9 mouse cellular contexts compared by ENCODE assay signal in genomic region chr3:110141351-110142302, GRCm38 (mm10). TPM values are rescaled to one million over a fixed set of nuclear protein-coding genes. Genes with fewer than 3 reads are reported as not detected.
DNase-seq lines count a peak whose midpoint lies in the region; ATAC-seq and TF ChIP-seq lines count a peak whose summit lies in the region.
"Had no signal": no experiment of that assay in that cellular context is flagged by ENCODE, and none has a peak within 500 bp of the region (broad histone marks: within the 10 kb centered on the region; RNA-seq: fewer than 3 reads in every experiment).

No protein-coding gene starts in this region.

- peak; percentile 57 for ATAC-seq in forebrain, embryonic 12.5 days (ENCODE audit: low FRiP score)
- ATAC-seq in hindbrain, embryonic 16.5 days, result peak; percentile 71
- ATAC-seq in stomach, embryonic 16.5 days (ENCODE audit: insufficient read depth, low FRiP score), result no peak

- H3K9ac ChIP-seq in forebrain, embryonic 12.5 days, result peak overlapping the region; percentile 70
- peak overlapping the region; percentile 68 for H3K9ac ChIP-seq in hindbrain, embryonic 16.5 days (ENCODE audit: low read depth, low read length)
- peak overlapping the region; percentile 69 for H3K9ac ChIP-seq in stomach, embryonic 16.5 days (ENCODE audit: low read length)

- peaks cover 19% of the 10 kb centered on the region for H3K27me3 ChIP-seq in forebrain, embryonic 12.5 days
- no peaks in the 10 kb centered on the region for H3K27me3 ChIP-seq in hindbrain, embryonic 16.5 days (replicated peaks; ENCODE audit: control insufficient read depth, insufficient read depth, low read length)
- H3K27me3 ChIP-seq in midbrain, embryonic 10.5 days (ENCODE audit: low read depth, poor library complexity, severe bottlenecking), result peaks cover 31% of the 10 kb centered on the region
- no peaks in the 10 kb centered on the region; the same call in 1 of the 2 replicates for H3K27me3 ChIP-seq in stomach, embryonic 16.5 days (ENCODE audit: control insufficient read depth, insufficient read depth, low read length)
- H3K27me3 ChIP-seq: CH12.LX had no signal

- intact Hi-C loops in gastrocnemius, adult 2 months (cut with DNase I), result no loop called here
- intact Hi-C loops in left cerebral cortex, postnatal 14 days (cut with DNase I), result loop anchor here (2.0 to 10.0 kb wide), 3 partner anchors 109 to 614 kb away; partner anchors contain the start of gene Prmt6

- peak; percentile 17 for DNase-seq in gastrocnemius, adult 2 months
- no peak for DNase-seq in gastrocnemius, adult 8-10 months (ENCODE audit: low spot score in 2 of 2)
- DNase-seq in c-Kit-positive CD71-positive TER-119-negative erythroid progenitor cells, embryonic 14.5 days (ENCODE audit: low read depth), result peak; percentile 13
- peak; percentile 56 to 77 for DNase-seq in left cerebral cortex, postnatal 14 days (ENCODE audit: low spot score in 2 of 2)
- DNase-seq in midbrain, embryonic 10.5 days (ENCODE audit: low spot score), result peak; percentile 41

- TF ChIP-seq CTCF in gastrocnemius, adult 2 months (IDR thresholded peaks at IDR 0.05), result peak; percentile 71

- H3K9me3 ChIP-seq in forebrain, embryonic 12.5 days, result no peaks in the 10 kb centered on the region
- H3K9me3 ChIP-seq in hindbrain, embryonic 16.5 days (ENCODE audit: control insufficient read depth, low read length), result no peaks in the 10 kb centered on the region
- no peaks in the 10 kb centered on the region for H3K9me3 ChIP-seq in midbrain, embryonic 10.5 days (replicated peaks)
- no peaks in the 10 kb centered on the region for H3K9me3 ChIP-seq in stomach, embryonic 16.5 days (replicated peaks; ENCODE audit: control insufficient read depth, low read length)

- H3K4me3 ChIP-seq in gastrocnemius, adult 2 months, result peak overlapping the region; percentile 78
- peak overlapping the region; percentile 70 for H3K4me3 ChIP-seq in forebrain, embryonic 12.5 days (replicated peaks)
- H3K4me3 ChIP-seq in hindbrain, embryonic 16.5 days (ENCODE audit: low read length), result peak overlapping the region; percentile 52
- H3K4me3 ChIP-seq in midbrain, embryonic 10.5 days, result peak overlapping the region; percentile 81
- H3K4me3 ChIP-seq in stomach, embryonic 16.5 days (replicated peaks; ENCODE audit: low read length), result peak overlapping the region; percentile 66

- no peaks in the 10 kb centered on the region for H3K36me3 ChIP-seq in forebrain, embryonic 12.5 days (replicated peaks)
- H3K36me3 ChIP-seq in hindbrain, embryonic 16.5 days (ENCODE audit: control insufficient read depth, insufficient read depth, low read length), result no peaks in the 10 kb centered on the region
- H3K36me3 ChIP-seq in midbrain, embryonic 10.5 days, result no peaks in the 10 kb centered on the region
- no peaks in the 10 kb centered on the region for H3K36me3 ChIP-seq in stomach, embryonic 16.5 days (ENCODE audit: control insufficient read depth, insufficient read depth, low read length)

- whole genome bisulfite sequencing in forebrain, embryonic 12.5 days, result 4% methylated on average over 13 of the region's 13 CpGs
- 3% methylated on average over 13 of the region's 13 CpGs for WGBS in hindbrain, embryonic 16.5 days
- 3% methylated on average over 13 of the region's 13 CpGs for WGBS in midbrain, embryonic 10.5 days
- WGBS in stomach, embryonic 16.5 days, result 4% methylated on average over 13 of the region's 13 CpGs

- H3K4me2 ChIP-seq in forebrain, embryonic 12.5 days, result peak overlapping the region; percentile 100
- peak overlapping the region; percentile 79 for H3K4me2 ChIP-seq in hindbrain, embryonic 16.5 days (ENCODE audit: low read length)
- peak overlapping the region; percentile 100 for H3K4me2 ChIP-seq in stomach, embryonic 16.5 days (ENCODE audit: low read depth, low read length)

- peak overlapping the region; percentile 10; the same call in 1 of the 2 replicates for H3K27ac ChIP-seq in gastrocnemius, adult 2 months
- no peak overlapping the region for H3K27ac ChIP-seq in forebrain, embryonic 12.5 days
- peak overlapping the region; percentile 77 for H3K27ac ChIP-seq in hindbrain, embryonic 16.5 days (ENCODE audit: low read depth, low read length)
- H3K27ac ChIP-seq in midbrain, embryonic 10.5 days (replicated peaks), result no peak overlapping the region
- H3K27ac ChIP-seq in stomach, embryonic 16.5 days (ENCODE audit: low read length), result no peak overlapping the region

- H3K4me1 ChIP-seq in forebrain, embryonic 12.5 days, result peaks cover 7% of the 10 kb centered on the region
- H3K4me1 ChIP-seq in hindbrain, embryonic 16.5 days (ENCODE audit: control insufficient read depth, insufficient read depth, low read depth, low read length), result no peaks in the 10 kb centered on the region
- H3K4me1 ChIP-seq in midbrain, embryonic 10.5 days, result peaks cover 20% of the 10 kb centered on the region
- H3K4me1 ChIP-seq in stomach, embryonic 16.5 days (ENCODE audit: control insufficient read depth, insufficient read depth, low read length), result no peaks in the 10 kb centered on the region

RNA-seq across cellular contexts. Expression of gene Ntng1, which starts 2.2 kb away (rescaled TPM):
- total RNA-seq in gastrocnemius, adult 2 months (2021), result under 1 TPM; 0.47 to 0.66 TPM
- total RNA-seq in gastrocnemius, adult 8-10 months (2022), result 1 to 10 TPM in 1 of 4 experiments, under 1 TPM in 3; 0.19 to 1.6 (median 0.46) TPM
- 5.0 and 5.2 TPM in 2 replicates for polyA plus RNA-seq in forebrain, embryonic 12.5 days (2016; fragmentation: Nextera tagmentation; extraction: Ambion mirVana)
- 20.5 and 21.8 TPM in 2 replicates for polyA plus RNA-seq in hindbrain, embryonic 16.5 days (2015; fragmentation: Nextera tagmentation; extraction: Ambion mirVana)
- total RNA-seq in left cerebral cortex, postnatal 14 days (2021), result 10 to 100 TPM; 21.6 to 29.4 TPM
- polyA plus RNA-seq in midbrain, embryonic 10.5 days (2016; fragmentation: Nextera tagmentation; extraction: Ambion mirVana), result 1.9 and 3.6 TPM in 2 replicates
- polyA plus RNA-seq in stomach, embryonic 16.5 days (2015; fragmentation: Nextera tagmentation; extraction: Ambion mirVana), result 2.0 and 3.0 TPM in 2 replicates
- total RNA-seq: CH12.LX had no signal

Comparison
In these comparisons a context has a peak if more than half of its experiments do, and no peak if none do; other contexts are left out.
1. DNase-seq: peak in gastrocnemius, adult 2 months (single experiment), c-Kit-positive CD71-positive TER-119-negative erythroid progenitor cells, embryonic 14.5 days (single experiment), left cerebral cortex, postnatal 14 days (2 of 2) and midbrain, embryonic 10.5 days (single experiment); none in gastrocnemius, adult 8-10 months (0 of 2).
2. H3K27ac ChIP-seq: peak in gastrocnemius, adult 2 months (single experiment) and hindbrain, embryonic 16.5 days (single experiment); none in forebrain, embryonic 12.5 days (single experiment), midbrain, embryonic 10.5 days (single experiment) and stomach, embryonic 16.5 days (single experiment).
3. Peak in every context shown above with its lines, with median percentiles within 50 percentile points of each other: H3K4me3 ChIP-seq, H3K4me2 ChIP-seq and H3K9ac ChIP-seq.